Mouse (Mus musculus): ENCODE results near the gene Ttc27. TPM values are rescaled to one million over a fixed set of nuclear protein-coding genes. Genes with fewer than 3 reads are reported as not detected.

The Ttc27 gene
- polyA plus RNA-seq, 3 experiments from 2014 or later: 10.7 to 28.7 (median 25.0) TPM

GRCm38 (mm10) chr17:74753628-74754104 lies 36.1 kb downstream of the Ttc27 start:
- no peak for ATAC-seq

GRCm38 (mm10) chr17:74754369-74755118 lies 37.0 kb downstream of the Ttc27 start:
- ATAC-seq: peak; percentile 84

- ATAC-seq: peak; percentile 64
These were observed 51.9 kb downstream of the Ttc27 start for GRCm38 (mm10) chr17:74769390-74769811.

GRCm38 (mm10) chr17:74772364-74772763 lies 54.8 kb downstream of the Ttc27 start:
- no peak for ATAC-seq

- no peak for ATAC-seq
These were observed 56.0 kb downstream of the Ttc27 start for GRCm38 (mm10) chr17:74773556-74773955.

GRCm38 (mm10) chr17:74780133-74780532 lies 62.6 kb downstream of the Ttc27 start:
- no peak for ATAC-seq

- no peak for ATAC-seq
These were observed 63.1 kb downstream of the Ttc27 start for GRCm38 (mm10) chr17:74780627-74781026.

- ATAC-seq: no peak
These were observed 64.4 kb downstream of the Ttc27 start for GRCm38 (mm10) chr17:74781911-74782310.

- ATAC-seq: no peak
These were observed 68.1 kb downstream of the Ttc27 start for GRCm38 (mm10) chr17:74785586-74785985.

GRCm38 (mm10) chr17:74786198-74786734 lies 68.7 kb downstream of the Ttc27 start:
- ATAC-seq: no peak

- ATAC-seq: no peak
These were observed 78.6 kb downstream of the Ttc27 start for GRCm38 (mm10) chr17:74796023-74796699.

GRCm38 (mm10) chr17:74799865-74800264 lies 82.3 kb downstream of the Ttc27 start:
- no peak for ATAC-seq

GRCm38 (mm10) chr17:74802765-74803164 lies 85.2 kb downstream of the Ttc27 start:
- no peak for ATAC-seq

- no peak for ATAC-seq
These were observed 86.3 kb downstream of the Ttc27 start for GRCm38 (mm10) chr17:74803835-74804234.

GRCm38 (mm10) chr17:74804321-74804930 lies 86.9 kb downstream of the Ttc27 start:
- no peak for ATAC-seq

- ATAC-seq: no peak
These were observed 90.1 kb downstream of the Ttc27 start for GRCm38 (mm10) chr17:74807509-74808248.

- ATAC-seq: no peak
These were observed 90.8 kb downstream of the Ttc27 start for GRCm38 (mm10) chr17:74808330-74808729.

GRCm38 (mm10) chr17:74808901-74809300 lies 91.4 kb downstream of the Ttc27 start:
- no peak for ATAC-seq

- peak; percentile 43 for ATAC-seq
These were observed 93.5 kb downstream of the Ttc27 start for GRCm38 (mm10) chr17:74810892-74811625.

- ATAC-seq: no peak
These were observed 102.2 kb downstream of the Ttc27 start for GRCm38 (mm10) chr17:74819711-74820110.

- ATAC-seq: no peak
These were observed 113.3 kb downstream of the Ttc27 start for GRCm38 (mm10) chr17:74830851-74831250.

GRCm38 (mm10) chr17:74841721-74842120 lies 124.2 kb downstream of the Ttc27 start:
- no peak for ATAC-seq

Data from inflammation-experienced regulatory T-cells, adult 6 months (primary cell).